Mouse (Mus musculus): ENCODE results near the gene Nrn1l. TPM values are rescaled to one million over a fixed set of nuclear protein-coding genes. Genes with fewer than 3 reads are reported as not detected.

Gene Nrn1l
- total and polyA plus RNA-seq, 2 experiments from 2014 or later = 0.36 TPM; not detected in 1

DNA sequence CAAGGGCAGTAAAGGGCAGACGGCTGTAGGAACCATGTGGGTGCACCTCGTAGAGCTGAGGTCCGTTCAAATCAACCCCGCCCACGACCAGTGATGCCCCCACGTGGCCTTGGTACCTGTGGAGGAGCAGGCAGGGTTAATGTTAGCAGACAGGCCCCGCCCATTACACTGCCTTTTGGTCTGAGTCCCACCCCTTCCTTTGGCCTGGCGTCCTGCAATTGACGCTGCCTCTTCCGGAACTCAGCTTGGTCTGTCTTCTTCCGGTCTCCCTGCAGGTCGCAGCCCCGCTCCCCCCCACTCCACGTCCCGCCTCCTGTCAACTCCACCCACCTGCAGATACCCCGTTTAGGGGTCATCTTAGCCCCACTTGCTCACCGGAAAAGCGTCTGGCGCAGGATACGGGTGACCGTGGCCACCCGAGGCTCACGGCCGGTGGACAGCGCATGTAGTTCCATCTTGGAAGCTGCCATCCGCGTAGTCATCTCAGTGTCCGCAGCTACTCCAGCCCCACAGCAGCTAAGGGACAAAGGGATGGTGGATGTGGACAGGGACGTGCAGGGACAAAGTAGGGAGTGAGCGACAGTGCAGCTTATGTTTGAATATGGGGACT is 43.6 kb downstream of the Nrn1l start:
- Histone ChIP-seq H3K4me1 (ENCODE audit: insufficient read depth) (peaks cover 6% of the 10 kb centered on the region; the same call in 1 of the 2 replicates), H3K27ac (ENCODE audit: low read depth, low read length) (peak overlapping the region; percentile 81), H3K9me3 (ENCODE audit: low read length) (no peaks in the 10 kb centered on the region), H3K4me2 (ENCODE audit: low read depth) (peak overlapping the region; percentile 94), H3K9ac (peak overlapping the region; percentile 89), H3K36me3 (ENCODE audit: insufficient read depth) (peaks cover 9% of the 10 kb centered on the region), H3K4me3 (ENCODE audit: low read depth, low read length) (peak overlapping the region; percentile 58), H3K27me3 (ENCODE audit: insufficient read depth, low read length) (no peaks in the 10 kb centered on the region)
- DNase-seq (peak; percentile 85), ATAC-seq (peak; percentile 89)
- TF ChIP-seq CTCF (IDR thresholded peaks at IDR 0.05; ENCODE audit: low read depth) = no peak
- 1% methylated on average over 30 of the region's 30 CpGs for WGBS

DNA sequence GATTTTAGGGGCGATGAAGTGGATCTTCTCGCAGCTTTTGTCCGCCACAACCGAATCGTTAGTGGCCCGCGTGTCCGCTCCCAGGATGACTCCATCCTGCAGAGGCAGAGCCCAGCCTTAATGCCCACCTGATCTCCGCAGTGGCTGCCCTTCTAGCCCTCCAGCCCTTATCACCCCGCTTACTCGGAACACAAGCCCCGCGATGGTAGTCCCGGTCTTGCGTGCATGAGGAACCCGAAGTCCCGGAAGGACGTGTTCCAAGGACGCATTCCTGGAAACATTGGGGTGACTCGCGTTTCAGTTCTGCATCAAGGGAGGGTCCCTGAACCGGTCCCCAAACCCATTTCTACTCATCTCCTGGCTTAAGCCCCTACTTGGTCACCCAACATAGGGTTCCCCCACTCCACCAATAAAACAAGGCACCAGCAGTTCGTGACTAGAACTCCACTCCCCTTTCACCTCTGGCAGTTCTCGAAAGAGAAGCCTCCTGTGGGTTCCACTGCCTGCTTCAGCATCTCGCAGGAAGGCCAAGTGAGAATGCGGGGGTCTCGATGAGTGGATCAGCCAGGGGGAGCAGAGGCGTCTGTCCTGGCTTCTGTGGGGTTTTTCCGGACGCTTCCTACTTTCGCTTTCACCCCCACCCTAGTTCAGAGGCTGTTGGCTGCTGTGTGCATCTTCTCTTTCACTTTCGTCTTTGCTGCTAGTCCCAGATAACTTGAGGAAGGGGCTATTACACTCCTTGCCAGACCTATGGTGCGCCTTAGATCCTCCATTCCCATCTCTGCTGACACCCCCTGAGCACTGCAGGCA is 44.3 kb downstream of the Nrn1l start:
- Histone ChIP-seq H3K4me1 (ENCODE audit: insufficient read depth) (peaks cover 6% of the 10 kb centered on the region; the same call in 1 of the 2 replicates), H3K9ac (peak overlapping the region; percentile 89), H3K36me3 (ENCODE audit: insufficient read depth) (peaks cover 2% of the 10 kb centered on the region; the same call in 1 of the 2 replicates), H3K4me3 (ENCODE audit: low read depth, low read length) (peak overlapping the region; percentile 58), H3K4me2 (ENCODE audit: low read depth) (peak overlapping the region; percentile 94), H3K27ac (ENCODE audit: low read depth, low read length) (peak overlapping the region; percentile 81), H3K27me3 (ENCODE audit: insufficient read depth, low read length) (no peaks in the 10 kb centered on the region), H3K9me3 (ENCODE audit: low read length) (no peaks in the 10 kb centered on the region)
- peak; percentile 72 for DNase-seq
- ATAC-seq = peak; percentile 41
- no peak for TF ChIP-seq CTCF (IDR thresholded peaks at IDR 0.05; ENCODE audit: low read depth)
- 2% methylated on average over 33 of the region's 33 CpGs for WGBS

DNA sequence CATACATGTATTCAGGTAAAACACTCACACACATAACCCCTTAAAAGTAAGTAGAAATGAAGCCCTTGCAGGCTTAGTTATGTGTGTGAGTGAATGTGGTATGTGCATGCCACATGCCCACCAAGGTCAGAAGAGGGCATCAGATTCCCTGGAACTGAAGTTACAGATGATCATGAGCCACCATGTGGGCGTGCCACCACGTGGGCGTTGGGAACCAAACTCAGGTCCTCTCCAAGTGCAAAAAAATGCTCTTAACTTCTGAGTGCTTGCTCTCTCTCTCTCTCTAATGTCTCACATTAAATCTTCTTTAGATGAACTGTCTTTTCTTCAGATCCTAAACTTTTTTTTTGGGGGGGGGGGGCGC is 44.9 kb downstream of the Nrn1l start, which contains the start of gene Psmb10:
Gene Psmb10, minus strand, starts transcription at position 139 of the 364 bp plus-strand sequence.
- 30% methylated on average over 4 of the region's 4 CpGs for WGBS
- Histone ChIP-seq H3K4me2 (ENCODE audit: low read depth) (peak within 1 kb of the TSS; percentile 94), H3K27ac (ENCODE audit: low read depth, low read length) (peak within 1 kb of the TSS; percentile 81), H3K4me1 (ENCODE audit: insufficient read depth) (peaks cover 6% of the 10 kb centered on the region; the same call in 1 of the 2 replicates), H3K9ac (peak within 1 kb of the TSS; percentile 89), H3K9me3 (ENCODE audit: low read length) (no peaks in the 10 kb centered on the region), H3K4me3 (ENCODE audit: low read depth, low read length) (peak within 1 kb of the TSS; percentile 58), H3K36me3 (ENCODE audit: insufficient read depth) (no peaks in the 10 kb centered on the region), H3K27me3 (ENCODE audit: insufficient read depth, low read length) (no peaks in the 10 kb centered on the region)
- TF ChIP-seq CTCF (IDR thresholded peaks at IDR 0.05; ENCODE audit: low read depth) = peak; percentile 19; the same call in 1 of the 2 replicates
- DNase-seq = no peak
- ATAC-seq = no peak

DNA sequence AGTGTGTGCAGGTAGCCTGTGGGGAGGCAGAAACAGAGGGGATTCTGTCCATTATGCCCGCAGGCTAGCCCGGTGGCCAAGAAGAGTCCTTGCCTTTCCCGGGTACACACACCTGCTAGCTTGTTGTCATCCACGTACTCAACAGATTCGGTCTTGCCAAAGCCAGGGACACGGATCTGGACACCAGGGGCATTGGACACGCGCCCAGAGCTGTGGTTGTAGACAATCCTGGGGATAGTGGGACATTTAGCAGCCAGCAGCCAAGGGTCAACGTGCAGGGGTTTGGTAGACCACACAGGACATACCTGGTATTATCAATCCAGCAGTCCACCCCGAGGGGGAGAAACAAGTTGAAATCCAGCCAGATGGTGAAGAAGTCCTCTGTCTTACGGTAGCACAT is 48.7 kb downstream of the Nrn1l start:
- H3K27ac ChIP-seq (ENCODE audit: low read depth, low read length) = no peak overlapping the region
- no peak for ATAC-seq

DNA sequence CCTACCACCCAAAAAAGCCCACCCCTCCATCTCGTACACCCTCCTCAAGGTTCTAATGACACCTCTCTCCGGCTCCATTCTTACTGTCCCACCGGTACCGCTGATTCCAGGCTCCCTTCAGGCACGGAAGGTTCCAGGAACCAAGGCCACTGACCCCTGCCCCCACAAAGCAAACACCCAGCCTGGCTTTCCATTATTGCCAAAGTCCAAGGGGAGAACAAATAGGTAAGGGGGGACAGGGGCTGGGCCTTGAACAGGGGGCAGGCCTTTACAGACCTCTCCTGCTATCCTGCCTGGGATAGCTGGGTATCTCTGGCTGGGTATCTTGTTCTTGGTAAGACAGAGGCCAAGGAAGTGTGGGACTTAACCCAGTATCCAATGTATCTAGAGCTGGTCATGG is 49.2 kb downstream of the Nrn1l start:
- H3K9me3 ChIP-seq (ENCODE audit: low read length) = no peaks in the 10 kb centered on the region
- no peak for TF ChIP-seq CTCF (IDR thresholded peaks at IDR 0.05; ENCODE audit: low read depth)
- DNase-seq = no peak
- H3K4me2 ChIP-seq (ENCODE audit: low read depth) = no peak overlapping the region
- H3K4me3 ChIP-seq (ENCODE audit: low read depth, low read length) = no peak overlapping the region
- H3K36me3 ChIP-seq (ENCODE audit: insufficient read depth) = 0 out of 2 replicates have a peak, but pooled peaks cover 5% of the 10 kb centered on the region
- ATAC-seq = no peak
- H3K27ac ChIP-seq (ENCODE audit: low read depth, low read length) = no peak overlapping the region
- WGBS = 89% methylated on average over 5 of the region's 5 CpGs
- H3K9ac ChIP-seq = no peak overlapping the region
- H3K27me3 ChIP-seq (ENCODE audit: insufficient read depth, low read length) = no peaks in the 10 kb centered on the region
- H3K4me1 ChIP-seq (ENCODE audit: insufficient read depth) = peaks cover 6% of the 10 kb centered on the region; the same call in 1 of the 2 replicates

More for the DNA sequence above, 48.7 kb downstream of the Nrn1l start:
- Histone ChIP-seq H3K9ac (no peak overlapping the region), H3K27me3 (ENCODE audit: insufficient read depth, low read length) (no peaks in the 10 kb centered on the region), H3K9me3 (ENCODE audit: low read length) (no peaks in the 10 kb centered on the region), H3K36me3 (ENCODE audit: insufficient read depth) (0 out of 2 replicates have a peak, but pooled peaks cover 5% of the 10 kb centered on the region), H3K4me2 (ENCODE audit: low read depth) (no peak overlapping the region), H3K4me3 (ENCODE audit: low read depth, low read length) (no peak overlapping the region), H3K4me1 (ENCODE audit: insufficient read depth) (peaks cover 6% of the 10 kb centered on the region; the same call in 1 of the 2 replicates)
- WGBS = 91% methylated on average over 11 of the region's 11 CpGs
- TF ChIP-seq CTCF (IDR thresholded peaks at IDR 0.05; ENCODE audit: low read depth) = no peak
- DNase-seq = no peak

DNA sequence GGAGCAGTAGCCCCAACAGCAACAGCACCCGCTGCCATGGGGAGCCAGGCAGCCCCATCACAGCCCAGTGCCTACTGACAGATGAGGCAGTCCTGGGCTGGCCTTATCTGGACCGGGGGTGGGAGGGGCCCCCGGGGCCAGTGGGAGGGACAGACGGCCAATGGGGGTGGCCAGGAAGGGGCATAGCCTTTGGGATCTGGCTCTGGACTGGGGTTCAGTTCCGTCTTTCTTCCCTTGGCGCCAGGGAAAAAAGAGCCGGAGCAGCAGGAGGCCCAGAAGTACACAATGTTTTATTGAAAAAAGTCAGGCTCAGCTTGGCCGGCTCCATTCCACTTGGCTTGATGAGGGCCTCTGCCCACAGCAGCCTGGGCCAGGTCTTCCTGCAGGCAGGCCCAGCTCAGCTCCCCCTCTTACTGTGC is 50.0 kb downstream of the Nrn1l start, which contains the start of gene Lcat:
Gene Lcat, minus strand, starts transcription at position 62 of the 419 bp plus-strand sequence.
- 0 out of 2 replicates have a peak, but pooled peaks cover under 1% of the 10 kb centered on the region for H3K4me1 ChIP-seq (ENCODE audit: insufficient read depth)
- no peaks in the 10 kb centered on the region for H3K9me3 ChIP-seq (ENCODE audit: low read length)
- DNase-seq (peak; percentile 41), ATAC-seq (peak; percentile 87)
- no peak within 1 kb of the TSS for H3K4me3 ChIP-seq (ENCODE audit: low read depth, low read length)
- 0 out of 2 replicates have a peak, but pooled peaks cover 5% of the 10 kb centered on the region for H3K36me3 ChIP-seq (ENCODE audit: insufficient read depth)
- no peak within 1 kb of the TSS for H3K4me2 ChIP-seq (ENCODE audit: low read depth)
- 55% methylated on average over 8 of the region's 8 CpGs for WGBS
- no peak for TF ChIP-seq CTCF (IDR thresholded peaks at IDR 0.05; ENCODE audit: low read depth)
- peak within 1 kb of the TSS; percentile 35; the same call in 1 of the 2 replicates for H3K27ac ChIP-seq (ENCODE audit: low read depth, low read length)
- no peak within 1 kb of the TSS for H3K9ac ChIP-seq
- no peaks in the 10 kb centered on the region for H3K27me3 ChIP-seq (ENCODE audit: insufficient read depth, low read length)

Other genes starting within 250 kb of the Nrn1l start
- 4.4 and 5.6 TPM in 2 replicates for gene Carmil2, start 207.3 kb upstream of the Nrn1l start, total RNA-seq (2014; rRNA removed)
- 21.5 and 28.0 TPM in 2 replicates for gene Carmil2, start 207.3 kb upstream of the Nrn1l start, polyA plus RNA-seq (2015; fragmentation: Nextera tagmentation; extraction: Ambion mirVana)
- gene Acd, start 192.5 kb upstream of the Nrn1l start, total RNA-seq (2014; rRNA removed) = 24.1 and 35.0 TPM in 2 replicates
- 90.0 and 95.7 TPM in 2 replicates for gene Acd, start 192.5 kb upstream of the Nrn1l start, polyA plus RNA-seq (2015; fragmentation: Nextera tagmentation; extraction: Ambion mirVana)
- 59.3 and 71.1 TPM in 2 replicates for gene Pard6a, start 192.4 kb upstream of the Nrn1l start, total RNA-seq (2014; rRNA removed)
- 63.8 and 72.5 TPM in 2 replicates for gene Pard6a, start 192.4 kb upstream of the Nrn1l start, polyA plus RNA-seq (2015; fragmentation: Nextera tagmentation; extraction: Ambion mirVana)
- gene 4933405L10Rik, start 185.9 kb upstream of the Nrn1l start, total RNA-seq (2014; rRNA removed) = 0.23 TPM in 1 of 2 replicates, not detected in the other
- gene 4933405L10Rik, start 185.9 kb upstream of the Nrn1l start, polyA plus RNA-seq (2015; fragmentation: Nextera tagmentation; extraction: Ambion mirVana) = 0.21 and 0.31 TPM in 2 replicates
- gene Enkd1, start 185.4 kb upstream of the Nrn1l start, total RNA-seq (2014; rRNA removed) = 10.3 and 10.9 TPM in 2 replicates
- gene Enkd1, start 185.4 kb upstream of the Nrn1l start, polyA plus RNA-seq (2015; fragmentation: Nextera tagmentation; extraction: Ambion mirVana) = 15.2 and 16.8 TPM in 2 replicates
- gene Gfod2, start 134.9 kb upstream of the Nrn1l start, total RNA-seq (2014; rRNA removed) = 42.6 and 51.2 TPM in 2 replicates
- 58.4 and 71.2 TPM in 2 replicates for gene Gfod2, start 134.9 kb upstream of the Nrn1l start, polyA plus RNA-seq (2015; fragmentation: Nextera tagmentation; extraction: Ambion mirVana)
- gene Ranbp10, start 66.2 kb upstream of the Nrn1l start, total RNA-seq (2014; rRNA removed) = 9.8 and 13.6 TPM in 2 replicates
- 3.5 and 4.5 TPM in 2 replicates for gene Ranbp10, start 66.2 kb upstream of the Nrn1l start, polyA plus RNA-seq (2015; fragmentation: Nextera tagmentation; extraction: Ambion mirVana)
- gene Tsnaxip1, start 65.8 kb upstream of the Nrn1l start, total RNA-seq (2014; rRNA removed) = 0.67 and 1.2 TPM in 2 replicates
- 0.92 and 1.1 TPM in 2 replicates for gene Tsnaxip1, start 65.8 kb upstream of the Nrn1l start, polyA plus RNA-seq (2015; fragmentation: Nextera tagmentation; extraction: Ambion mirVana)
- 42.4 and 44.7 TPM in 2 replicates for gene Cenpt, start 40.3 kb upstream of the Nrn1l start, total RNA-seq (2014; rRNA removed)
- 39.0 and 42.8 TPM in 2 replicates for gene Cenpt, start 40.3 kb upstream of the Nrn1l start, polyA plus RNA-seq (2015; fragmentation: Nextera tagmentation; extraction: Ambion mirVana)
- gene Thap11, start 38.4 kb upstream of the Nrn1l start, total RNA-seq (2014; rRNA removed) = 60.4 and 81.9 TPM in 2 replicates
- gene Thap11, start 38.4 kb upstream of the Nrn1l start, polyA plus RNA-seq (2015; fragmentation: Nextera tagmentation; extraction: Ambion mirVana) = 48.6 and 57.2 TPM in 2 replicates
- 70.4 and 89.5 TPM in 2 replicates for gene Nutf2, start 33.0 kb upstream of the Nrn1l start, total RNA-seq (2014; rRNA removed)
- 142 and 146 TPM in 2 replicates for gene Nutf2, start 33.0 kb upstream of the Nrn1l start, polyA plus RNA-seq (2015; fragmentation: Nextera tagmentation; extraction: Ambion mirVana)
- 85.3 and 96.7 TPM in 2 replicates for gene Edc4, start 12.7 kb upstream of the Nrn1l start, total RNA-seq (2014; rRNA removed)
- gene Edc4, start 12.7 kb upstream of the Nrn1l start, polyA plus RNA-seq (2015; fragmentation: Nextera tagmentation; extraction: Ambion mirVana) = 36.1 and 41.7 TPM in 2 replicates
- gene Pskh1, start 6.9 kb downstream of the Nrn1l start, total RNA-seq (2014; rRNA removed) = 16.6 and 24.5 TPM in 2 replicates
- 8.0 and 10.4 TPM in 2 replicates for gene Pskh1, start 6.9 kb downstream of the Nrn1l start, polyA plus RNA-seq (2015; fragmentation: Nextera tagmentation; extraction: Ambion mirVana)
- 1.0 and 3.3 TPM in 2 replicates for gene Ctrl, start 40.3 kb downstream of the Nrn1l start, total RNA-seq (2014; rRNA removed)
- gene Ctrl, start 40.3 kb downstream of the Nrn1l start, polyA plus RNA-seq (2015; fragmentation: Nextera tagmentation; extraction: Ambion mirVana) = 1.1 and 1.9 TPM in 2 replicates
- gene Psmb10, start 44.9 kb downstream of the Nrn1l start, total RNA-seq (2014; rRNA removed) = 46.5 and 63.7 TPM in 2 replicates
- 86.2 and 95.8 TPM in 2 replicates for gene Psmb10, start 44.9 kb downstream of the Nrn1l start, polyA plus RNA-seq (2015; fragmentation: Nextera tagmentation; extraction: Ambion mirVana)
- 6.0 and 7.9 TPM in 2 replicates for gene Lcat, start 49.8 kb downstream of the Nrn1l start, total RNA-seq (2014; rRNA removed)
- 3.8 and 5.9 TPM in 2 replicates for gene Lcat, start 49.8 kb downstream of the Nrn1l start, polyA plus RNA-seq (2015; fragmentation: Nextera tagmentation; extraction: Ambion mirVana)
- gene Slc12a4, start 72.5 kb downstream of the Nrn1l start, total RNA-seq (2014; rRNA removed) = 9.7 and 12.4 TPM in 2 replicates
- 9.8 and 12.1 TPM in 2 replicates for gene Slc12a4, start 72.5 kb downstream of the Nrn1l start, polyA plus RNA-seq (2015; fragmentation: Nextera tagmentation; extraction: Ambion mirVana)
- not detected in 2 replicates for gene Dpep3, start 85.9 kb downstream of the Nrn1l start, total RNA-seq (2014; rRNA removed)
- not detected in 2 replicates for gene Dpep3, start 85.9 kb downstream of the Nrn1l start, polyA plus RNA-seq (2015; fragmentation: Nextera tagmentation; extraction: Ambion mirVana)
- gene Dus2, start 97.8 kb downstream of the Nrn1l start, total RNA-seq (2014; rRNA removed) = 14.3 and 17.8 TPM in 2 replicates
- 15.2 and 21.7 TPM in 2 replicates for gene Dus2, start 97.8 kb downstream of the Nrn1l start, polyA plus RNA-seq (2015; fragmentation: Nextera tagmentation; extraction: Ambion mirVana)
- not detected in 2 replicates for gene Dpep2nb, start 112.4 kb downstream of the Nrn1l start, total RNA-seq (2014; rRNA removed)
- gene Dpep2nb, start 112.4 kb downstream of the Nrn1l start, polyA plus RNA-seq (2015; fragmentation: Nextera tagmentation; extraction: Ambion mirVana) = not detected in 2 replicates
- 31.5 and 33.8 TPM in 2 replicates for gene Ddx28, start 118.3 kb downstream of the Nrn1l start, total RNA-seq (2014; rRNA removed)
- gene Ddx28, start 118.3 kb downstream of the Nrn1l start, polyA plus RNA-seq (2015; fragmentation: Nextera tagmentation; extraction: Ambion mirVana) = 23.7 and 25.3 TPM in 2 replicates
- gene Nfatc3, start 165.3 kb downstream of the Nrn1l start, total RNA-seq (2014; rRNA removed) = 11.4 and 16.0 TPM in 2 replicates
- 0.93 and 1.9 TPM in 2 replicates for gene Nfatc3, start 165.3 kb downstream of the Nrn1l start, polyA plus RNA-seq (2015; fragmentation: Nextera tagmentation; extraction: Ambion mirVana)
- 0.14 TPM in 1 of 2 replicates, not detected in the other for gene Esrp2, start 243.4 kb downstream of the Nrn1l start, total RNA-seq (2014; rRNA removed)
- gene Esrp2, start 243.4 kb downstream of the Nrn1l start, polyA plus RNA-seq (2015; fragmentation: Nextera tagmentation; extraction: Ambion mirVana) = not detected in 2 replicates

Measured in forebrain, postnatal 0 days (tissue).